Mouse (Mus musculus) frontal cortex, postnatal 25 days (tissue): ENCODE measurements around the gene Tnr.
A peak's percentile ranks its signal among the peaks of the same experiment; 100 is the strongest.

Experiments
- DNase-seq, 2 experiments: peaks; one replicate each; pipeline ENCODE4 v3.0.0; 2022; ENCODE audit warnings: low spot score in 2 of 2

Tnr gene

DNA sequence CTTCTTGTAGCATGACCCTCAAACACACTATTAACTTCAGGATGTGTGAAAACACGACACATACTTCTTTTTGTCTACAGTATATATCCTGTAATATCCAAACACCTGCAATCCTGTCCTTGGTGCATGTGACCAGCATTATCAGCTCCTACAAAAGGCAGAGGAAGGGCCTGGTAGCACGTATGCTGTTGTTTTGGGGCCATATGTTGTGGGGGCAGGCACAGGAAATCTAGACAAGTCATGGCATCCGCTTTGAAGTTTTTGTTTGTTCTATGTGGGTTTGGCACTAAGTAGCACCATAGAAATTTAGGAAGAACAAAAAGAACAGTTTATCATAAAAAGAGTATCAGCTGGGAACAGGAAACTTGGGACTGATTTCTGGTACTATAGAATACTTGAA is 105.5 kb downstream of the Tnr start:
- no peak for DNase-seq

- DNase-seq: no peak
Observed at GRCm38 (mm10) chr1:159629822-159630589, 106.4 kb downstream of the Tnr start.

DNA sequence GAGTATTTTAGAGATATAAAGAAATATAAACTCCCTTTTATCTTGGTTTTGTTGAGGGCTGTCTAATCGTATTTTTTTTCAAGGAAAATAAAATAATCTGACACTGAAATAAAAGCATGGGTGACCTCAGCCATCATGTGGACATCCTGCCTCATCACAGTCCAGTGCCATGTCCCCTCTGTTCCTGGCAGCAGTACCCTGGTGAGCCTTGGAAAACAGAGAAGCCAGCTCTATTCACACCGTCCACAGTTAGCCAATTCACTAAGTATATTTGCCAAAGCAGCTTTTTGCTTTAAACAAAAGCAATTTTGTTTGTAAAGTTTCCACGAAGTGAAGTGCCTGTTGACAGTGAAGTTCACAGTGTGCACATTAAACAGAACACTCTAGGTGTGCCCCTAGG is 109.0 kb downstream of the Tnr start:
- no peak for DNase-seq

GRCm38 (mm10) chr1:159639408-159639807 is 115.8 kb downstream of the Tnr start:
- DNase-seq: no peak

DNA sequence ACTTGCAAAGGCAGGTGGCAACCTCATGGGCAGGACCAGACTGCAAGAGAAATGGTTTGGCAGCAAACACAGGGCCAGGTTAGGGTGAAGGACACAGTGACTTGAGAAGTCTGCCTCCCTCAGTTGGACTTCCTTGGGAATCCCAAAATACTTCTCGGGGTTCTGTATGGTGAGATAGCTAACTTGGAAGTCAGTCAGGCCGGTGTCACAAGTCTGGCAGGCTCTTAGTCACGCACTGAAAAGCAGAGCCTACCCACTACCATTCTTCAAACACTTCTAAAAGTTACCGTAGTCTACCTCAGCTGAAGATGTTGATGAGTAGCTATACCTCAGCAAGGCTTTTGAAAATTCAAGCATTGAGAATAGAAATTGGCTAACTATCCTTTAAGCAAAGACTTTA is 122.2 kb downstream of the Tnr start:
- no peak for DNase-seq

DNA sequence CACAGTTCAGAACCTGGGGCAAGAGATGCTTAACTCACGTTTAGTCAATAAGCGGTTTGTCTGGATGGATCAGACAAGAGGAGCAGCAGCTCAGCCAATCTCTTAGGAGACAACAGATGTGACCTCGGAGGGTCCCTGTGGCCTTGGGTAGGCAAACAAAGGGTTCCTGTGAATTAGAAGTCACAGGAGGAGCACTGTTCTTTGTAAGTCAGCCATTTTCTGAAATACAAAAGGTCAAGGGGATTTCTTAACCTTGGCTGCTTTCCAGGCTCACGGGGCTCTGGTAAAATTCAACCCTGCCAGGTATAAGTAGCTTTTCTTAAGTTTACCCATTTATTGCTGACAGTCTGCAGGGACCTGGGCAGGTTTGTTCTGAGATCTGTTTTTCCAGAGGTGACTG is 126.9 kb downstream of the Tnr start:
- no peak for DNase-seq

GRCm38 (mm10) chr1:159655241-159655640 is 131.7 kb downstream of the Tnr start:
- no peak for DNase-seq

- DNase-seq: no peak
Observed at GRCm38 (mm10) chr1:159657856-159658542, 134.4 kb downstream of the Tnr start.

GRCm38 (mm10) chr1:159660620-159661501 is 137.3 kb downstream of the Tnr start:
- no peak for DNase-seq

GRCm38 (mm10) chr1:159664496-159664895 is 140.9 kb downstream of the Tnr start:
- no peak for DNase-seq

DNA sequence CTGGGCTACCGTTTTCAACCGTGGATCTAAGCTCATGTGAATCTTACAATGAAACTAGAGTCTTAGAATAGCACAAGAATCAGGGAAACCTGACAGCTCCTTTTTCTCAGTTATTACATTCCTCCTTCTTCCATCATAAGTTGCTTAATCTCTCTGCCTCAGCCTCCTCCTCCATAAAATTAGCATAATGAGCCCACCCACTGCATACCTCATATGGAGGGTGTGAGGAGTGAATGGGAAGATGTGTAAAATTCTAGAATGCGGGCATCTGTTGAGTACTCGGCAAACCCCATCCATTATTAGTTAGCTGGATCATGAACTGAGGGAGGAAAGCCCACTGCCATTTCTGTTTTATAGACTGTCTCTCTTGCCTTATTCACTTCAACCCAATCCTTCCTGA is 141.4 kb downstream of the Tnr start:
- no peak for DNase-seq

DNA sequence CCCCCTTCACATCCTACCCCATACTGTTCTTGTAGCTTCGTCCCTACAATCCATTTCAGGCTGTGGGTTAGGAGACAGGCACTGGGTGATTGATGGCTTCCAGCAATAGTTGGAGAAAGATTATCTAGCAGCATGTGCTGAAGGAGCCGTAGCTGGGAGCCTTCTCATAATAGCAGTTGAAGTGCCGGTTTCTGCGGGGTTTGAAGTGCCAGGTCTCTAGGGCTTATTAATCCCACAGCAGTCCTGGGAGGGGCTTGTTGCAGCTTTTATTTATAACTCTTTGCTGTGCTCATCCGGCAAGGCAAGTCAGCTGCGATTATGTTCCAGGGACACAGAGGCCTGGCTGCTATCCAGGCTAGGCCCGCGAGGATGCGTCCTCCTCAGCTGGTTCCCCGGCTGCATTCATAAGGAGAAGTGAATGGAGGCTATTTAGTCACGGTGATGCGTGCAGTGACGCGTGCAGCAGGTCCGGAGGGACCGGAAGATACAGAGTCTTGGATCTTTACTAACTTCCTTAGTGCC is 147.1 kb downstream of the Tnr start:
- peak; percentile 28 to 50 for DNase-seq

GRCm38 (mm10) chr1:159671181-159671580 is 147.6 kb downstream of the Tnr start:
- no peak for DNase-seq

GRCm38 (mm10) chr1:159674240-159674639 is 150.7 kb downstream of the Tnr start:
- no peak for DNase-seq

- no peak for DNase-seq
Observed at GRCm38 (mm10) chr1:159675472-159675871, 151.9 kb downstream of the Tnr start.

DNA sequence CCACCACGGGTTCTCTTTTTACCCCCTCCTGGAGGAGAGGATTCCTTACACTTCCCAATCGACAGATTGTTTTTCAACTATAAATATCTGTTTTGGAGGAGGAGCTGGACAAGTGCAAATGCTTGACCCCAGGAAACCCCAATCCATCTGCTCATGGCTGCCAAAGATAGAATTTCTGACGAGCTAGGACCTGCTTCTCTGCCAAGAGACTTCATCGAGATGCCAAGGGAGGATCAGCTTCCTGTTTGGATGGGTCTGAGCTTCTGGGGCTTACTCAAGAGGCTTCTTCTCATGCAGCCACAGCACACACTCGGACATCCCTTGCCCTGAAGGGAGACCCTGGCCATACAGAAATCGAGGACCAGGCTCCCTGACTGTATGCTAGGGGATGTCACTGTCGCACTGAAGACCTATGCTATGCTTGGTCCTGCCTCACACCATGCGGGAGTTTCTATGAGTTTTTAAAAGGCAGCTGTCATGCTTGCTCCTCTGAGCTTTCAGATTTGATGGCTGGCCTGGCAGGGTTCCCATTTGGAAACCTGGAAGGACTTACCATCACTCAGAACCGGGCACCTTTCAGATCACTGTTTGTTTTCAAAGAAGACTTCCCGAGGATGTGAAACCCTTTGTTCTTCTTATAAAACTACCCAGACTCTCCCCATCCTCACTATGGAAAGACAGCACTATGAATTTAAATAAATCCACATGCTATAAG is 154.8 kb downstream of the Tnr start:
- no peak for DNase-seq

GRCm38 (mm10) chr1:159681252-159681651 is 157.7 kb downstream of the Tnr start:
- DNase-seq: no peak

DNA sequence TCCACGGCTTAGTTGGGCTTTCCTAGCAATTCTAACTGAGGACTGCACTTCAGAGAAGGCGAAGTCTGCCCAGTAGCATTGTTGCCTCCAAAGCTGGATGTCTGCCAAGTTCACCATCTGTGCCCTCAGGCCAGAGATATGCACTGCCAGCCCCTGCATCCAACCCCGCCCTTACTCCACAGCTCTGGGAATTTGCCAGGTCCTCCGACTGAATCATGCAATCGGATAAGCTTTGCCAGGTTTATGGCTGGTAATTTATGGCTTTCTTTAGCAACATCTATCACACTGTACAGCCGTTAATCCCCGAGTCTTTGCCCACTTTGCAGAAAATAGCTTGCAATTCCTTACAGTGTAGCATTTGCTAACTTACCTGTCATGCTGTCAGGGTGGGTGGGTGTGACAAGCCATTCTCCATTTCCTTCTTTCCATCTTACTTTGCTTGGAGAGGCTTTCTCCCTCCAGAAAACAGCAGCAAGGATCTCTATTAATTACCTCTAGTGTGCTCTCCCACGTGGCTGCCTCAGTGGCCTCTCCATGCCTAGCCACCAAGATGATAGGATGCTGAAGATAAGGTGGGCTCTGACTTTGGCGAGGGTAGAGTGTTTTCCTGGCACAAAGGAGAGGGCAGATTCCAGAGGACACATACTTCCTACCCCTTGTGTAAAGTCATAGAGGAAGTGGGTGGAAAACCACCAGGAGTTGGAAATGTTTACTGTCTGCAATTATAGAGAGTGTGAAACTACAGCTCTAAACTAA is 163.1 kb downstream of the Tnr start:
- DNase-seq: peak in 1 of 2 experiments; percentile 45

DNA sequence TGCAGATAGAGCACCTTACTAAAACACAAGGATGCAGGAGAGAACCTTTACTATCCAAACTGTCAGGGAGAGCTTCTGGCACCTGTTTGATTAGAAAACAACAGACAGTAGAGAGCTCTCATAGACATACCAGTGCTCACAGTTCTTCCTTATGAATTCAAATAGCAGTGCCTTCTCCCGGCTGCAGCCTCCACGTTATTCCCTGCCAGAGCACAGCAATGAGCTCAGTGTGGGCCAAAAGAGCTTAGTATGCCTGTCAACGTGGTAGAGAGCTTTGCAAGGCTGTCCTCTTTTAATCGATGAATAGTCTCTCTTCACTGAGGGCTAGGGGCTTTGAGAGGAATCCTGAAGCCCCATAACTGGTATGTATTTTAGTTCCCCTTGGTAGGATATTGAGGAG is 173.1 kb downstream of the Tnr start:
- DNase-seq: no peak

GRCm38 (mm10) chr1:159702038-159702437 is 178.5 kb downstream of the Tnr start:
- no peak for DNase-seq

DNA sequence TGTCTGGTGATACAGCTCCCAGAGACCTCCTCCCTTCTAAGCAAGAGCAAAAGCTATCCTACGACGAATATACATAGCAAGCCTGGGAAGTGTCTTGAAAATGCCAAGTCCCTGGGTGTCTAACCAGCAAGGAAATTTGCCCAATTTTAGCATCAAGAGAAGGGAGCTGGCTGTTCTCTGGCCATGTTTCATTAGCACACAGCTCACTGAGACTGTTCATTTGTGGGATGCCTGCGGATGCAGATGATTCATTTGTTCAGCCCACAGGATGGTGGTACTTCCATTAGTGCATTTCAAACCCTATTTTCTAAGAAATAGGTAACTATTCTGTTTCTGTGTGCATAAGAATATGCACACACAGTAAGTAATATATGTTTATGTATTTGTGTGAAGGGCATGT is 181.4 kb downstream of the Tnr start:
- no peak for DNase-seq
